Mouse (Mus musculus): Measurements from ENCODE around the gene A030014E15Rik. TPM values are rescaled to one million over a fixed set of nuclear protein-coding genes. Genes with fewer than 3 reads are reported as not detected.
"Not testable (repeated sequence)": the region's sequence is repeated elsewhere in the genome, so short reads cannot be mapped to it uniquely, and the experiment has no call there.

Gene A030014E15Rik
- polyA plus RNA-seq (2012; rRNA removed): 0.15 TPM in 1 of 2 replicates, not detected in the other

GRCm38 (mm10) chr1:82924650-82925049 is at the start of gene A030014E15Rik:
Gene A030014E15Rik, plus strand, starts transcription at chr1:82924917.
- DNase-seq: no peak
- H3K4me3 ChIP-seq (replicated peaks; ENCODE audit: extremely low read depth, low read depth, low read length): no peak within 1 kb of the TSS
- 72% methylated on average over 6 of the region's 6 CpGs for WGBS
- TF ChIP-seq POLR2A (IDR thresholded peaks at IDR 0.05; ENCODE audit: borderline replicate concordance, extremely low read depth, low read depth, low read length): no peak
- no peaks in the 10 kb centered on the region for H3K4me1 ChIP-seq (ENCODE audit: control insufficient read depth, insufficient read depth, low read length)

- Histone ChIP-seq H3K4me3 (replicated peaks; ENCODE audit: extremely low read depth, low read depth, low read length) (no peak overlapping the region), H3K4me1 (ENCODE audit: control insufficient read depth, insufficient read depth, low read length) (no peaks in the 10 kb centered on the region)
- no peak for TF ChIP-seq POLR2A (IDR thresholded peaks at IDR 0.05; ENCODE audit: borderline replicate concordance, extremely low read depth, low read depth, low read length)
- no peak for TF ChIP-seq CTCF (IDR thresholded peaks at IDR 0.05; ENCODE audit: insufficient read depth, low read length)
- whole genome bisulfite sequencing: 42% methylated on average over 2 of the region's 2 CpGs
- no peak for DNase-seq
Measured at GRCm38 (mm10) chr1:82879172-82879571, 45.5 kb upstream of the A030014E15Rik start.

- H3K4me3 ChIP-seq (replicated peaks; ENCODE audit: extremely low read depth, low read depth, low read length): no peak overlapping the region
- WGBS: 89% methylated on average over 8 of the region's 8 CpGs
- DNase-seq: no peak
- TF ChIP-seq POLR2A (IDR thresholded peaks at IDR 0.05; ENCODE audit: borderline replicate concordance, extremely low read depth, low read depth, low read length) (no peak), CTCF (IDR thresholded peaks at IDR 0.05; ENCODE audit: insufficient read depth, low read length) (no peak)
- H3K4me1 ChIP-seq (ENCODE audit: control insufficient read depth, insufficient read depth, low read length): no peaks in the 10 kb centered on the region
Measured at GRCm38 (mm10) chr1:82880196-82880595, 44.5 kb upstream of the A030014E15Rik start.

GRCm38 (mm10) chr1:82893269-82893668 is 31.4 kb upstream of the A030014E15Rik start:
- 84% methylated on average over 7 of the region's 7 CpGs for WGBS
- DNase-seq: no peak

GRCm38 (mm10) chr1:82900567-82900966 is 24.1 kb upstream of the A030014E15Rik start:
- DNase-seq: no peak

More at GRCm38 (mm10) chr1:82893269-82893668, 31.4 kb upstream of the A030014E15Rik start:
- no peaks in the 10 kb centered on the region for H3K4me1 ChIP-seq (ENCODE audit: control insufficient read depth, insufficient read depth, low read length)
- TF ChIP-seq CTCF (IDR thresholded peaks at IDR 0.05; ENCODE audit: insufficient read depth, low read length): no peak
- no peak for TF ChIP-seq POLR2A (IDR thresholded peaks at IDR 0.05; ENCODE audit: borderline replicate concordance, extremely low read depth, low read depth, low read length)
- no peak overlapping the region for H3K4me3 ChIP-seq (replicated peaks; ENCODE audit: extremely low read depth, low read depth, low read length)

GRCm38 (mm10) chr1:82901201-82901600 is 23.5 kb upstream of the A030014E15Rik start:
- H3K4me3 ChIP-seq (replicated peaks; ENCODE audit: extremely low read depth, low read depth, low read length): no peak overlapping the region
- no peak for DNase-seq
- no peaks in the 10 kb centered on the region for H3K4me1 ChIP-seq (ENCODE audit: control insufficient read depth, insufficient read depth, low read length)
- WGBS: 92% methylated on average over 3 of the region's 3 CpGs
- TF ChIP-seq CTCF (IDR thresholded peaks at IDR 0.05; ENCODE audit: insufficient read depth, low read length) (no peak), POLR2A (IDR thresholded peaks at IDR 0.05; ENCODE audit: borderline replicate concordance, extremely low read depth, low read depth, low read length) (no peak)

More at GRCm38 (mm10) chr1:82900567-82900966, 24.1 kb upstream of the A030014E15Rik start:
- Histone ChIP-seq H3K4me1 (ENCODE audit: control insufficient read depth, insufficient read depth, low read length) (no peaks in the 10 kb centered on the region), H3K4me3 (replicated peaks; ENCODE audit: extremely low read depth, low read depth, low read length) (no peak overlapping the region)
- TF ChIP-seq CTCF (IDR thresholded peaks at IDR 0.05; ENCODE audit: insufficient read depth, low read length) (no peak), POLR2A (IDR thresholded peaks at IDR 0.05; ENCODE audit: borderline replicate concordance, extremely low read depth, low read depth, low read length) (no peak)
- WGBS: 89% methylated on average over 1 of the region's 1 CpGs

GRCm38 (mm10) chr1:82905886-82906285 is 18.8 kb upstream of the A030014E15Rik start:
- TF ChIP-seq CTCF (IDR thresholded peaks at IDR 0.05; ENCODE audit: insufficient read depth, low read length) (no peak), POLR2A (IDR thresholded peaks at IDR 0.05; ENCODE audit: borderline replicate concordance, extremely low read depth, low read depth, low read length) (no peak)

GRCm38 (mm10) chr1:82913025-82913424 is 11.7 kb upstream of the A030014E15Rik start, which contains the start of gene A030005L19Rik:
Gene A030005L19Rik, plus strand, starts transcription at chr1:82913325.
- WGBS: 68% methylated on average over 3 of the region's 3 CpGs
- peak; percentile 22; the same call in 1 of the 2 replicates for TF ChIP-seq CTCF (IDR thresholded peaks at IDR 0.05; ENCODE audit: insufficient read depth, low read length)
- no peak for TF ChIP-seq POLR2A (IDR thresholded peaks at IDR 0.05; ENCODE audit: borderline replicate concordance, extremely low read depth, low read depth, low read length)
- Histone ChIP-seq H3K4me1 (ENCODE audit: control insufficient read depth, insufficient read depth, low read length) (no peaks in the 10 kb centered on the region), H3K4me3 (replicated peaks; ENCODE audit: extremely low read depth, low read depth, low read length) (no peak within 1 kb of the TSS)
- DNase-seq: no peak

More at GRCm38 (mm10) chr1:82905886-82906285, 18.8 kb upstream of the A030014E15Rik start:
- WGBS: 76% methylated on average over 3 of the region's 3 CpGs
- Histone ChIP-seq H3K4me1 (ENCODE audit: control insufficient read depth, insufficient read depth, low read length) (no peaks in the 10 kb centered on the region), H3K4me3 (replicated peaks; ENCODE audit: extremely low read depth, low read depth, low read length) (no peak overlapping the region)
- DNase-seq: no peak

GRCm38 (mm10) chr1:82913434-82913833 is 11.3 kb upstream of the A030014E15Rik start:
- not testable (repeated sequence) for H3K4me3 ChIP-seq (replicated peaks; ENCODE audit: extremely low read depth, low read depth, low read length); DNase-seq; H3K4me1 ChIP-seq (ENCODE audit: control insufficient read depth, insufficient read depth, low read length)
- 87% methylated on average over 5 of the region's 5 CpGs for WGBS

GRCm38 (mm10) chr1:82930558-82930957 is 5.8 kb downstream of the A030014E15Rik start:
- DNase-seq; H3K4me3 ChIP-seq (replicated peaks; ENCODE audit: extremely low read depth, low read depth, low read length); H3K4me1 ChIP-seq (ENCODE audit: control insufficient read depth, insufficient read depth, low read length): not testable (repeated sequence)
- 73% methylated on average over 3 of the region's 3 CpGs for WGBS

GRCm38 (mm10) chr1:82931326-82931725 is 6.6 kb downstream of the A030014E15Rik start, which contains the start of gene Gm6217:
Gene Gm6217, minus strand, starts transcription at chr1:82931399.
- H3K4me1 ChIP-seq (ENCODE audit: control insufficient read depth, insufficient read depth, low read length); DNase-seq; H3K4me3 ChIP-seq (replicated peaks; ENCODE audit: extremely low read depth, low read depth, low read length): not testable (repeated sequence)
- WGBS: no CpG with 5 or more reads among the region's 6 CpGs
